Mouse (Mus musculus) heart, postnatal 36 days (tissue): Measurements from ENCODE around the gene Postn. TPM values are rescaled to one million over a fixed set of nuclear protein-coding genes. Genes with fewer than 3 reads are reported as not detected.

Experiments
- DNase-seq, 2 experiments: peaks; one replicate each; pipeline ENCODE4 v3.0.0; 2021 to 2022
- intact Hi-C: fragments of 180-260 bp; cut with DNase I; formaldehyde crosslinking; loops from one replicate; pipeline ENCODE4 v1.15.1; 2025
- total RNA-seq, 2 experiments: library from RNA; stranded (reverse); gene quantifications; 2 replicates each; pipeline ENCODE4 v1.2.3; 2021

Gene Postn
- total RNA-seq, 2 experiments from 2014 or later, result 24.0 to 27.5 TPM

DNA sequence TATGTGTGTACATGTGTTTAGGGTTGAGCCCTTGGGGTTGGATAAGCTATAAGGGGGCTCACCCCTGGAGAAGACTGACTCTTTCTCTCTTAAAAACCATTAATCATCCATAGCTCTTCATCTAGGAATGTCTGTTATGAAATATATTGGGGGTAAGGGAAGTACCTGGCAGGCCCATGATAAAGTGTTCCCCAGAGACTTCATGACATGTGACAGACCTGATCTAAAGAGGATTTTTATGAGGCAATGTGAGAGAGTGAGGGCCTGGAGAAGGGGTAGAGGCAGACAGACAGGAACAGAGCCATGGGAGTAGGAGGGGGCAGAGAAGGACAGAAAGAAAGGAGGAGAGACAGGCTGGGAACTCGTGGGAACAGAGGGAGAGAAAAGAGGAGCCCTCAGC, 53.5 kb downstream of the Postn start:
- intact Hi-C loops, result no loop called here
- no peak for DNase-seq

DNA sequence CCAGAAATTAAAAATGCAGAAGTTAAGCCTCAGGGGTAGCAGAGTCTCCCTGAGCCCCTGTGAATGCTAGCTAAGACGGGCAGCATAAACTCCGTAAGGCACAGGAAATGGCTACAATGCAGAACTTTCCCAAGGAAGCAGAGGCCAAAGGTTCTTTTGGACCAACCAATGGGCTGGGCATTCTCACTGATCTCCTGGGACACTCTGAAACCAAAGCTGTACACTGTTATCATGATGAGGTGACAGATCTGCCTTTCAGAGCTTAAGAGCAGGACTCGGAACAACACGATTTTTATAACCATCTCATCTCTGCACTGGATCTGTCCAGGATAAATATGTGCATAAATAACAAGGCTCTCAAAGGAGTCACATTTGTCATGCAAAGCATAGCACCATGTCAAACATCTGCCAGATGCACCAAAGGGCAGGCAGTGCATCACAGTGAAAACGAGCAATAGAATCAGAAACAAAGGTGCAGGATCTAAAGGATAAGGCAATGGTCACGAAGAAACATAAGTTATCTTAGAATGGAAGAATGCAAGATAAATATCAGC, 57.0 kb downstream of the Postn start:
- no peak for DNase-seq
- intact Hi-C loops, result no loop called here

DNA sequence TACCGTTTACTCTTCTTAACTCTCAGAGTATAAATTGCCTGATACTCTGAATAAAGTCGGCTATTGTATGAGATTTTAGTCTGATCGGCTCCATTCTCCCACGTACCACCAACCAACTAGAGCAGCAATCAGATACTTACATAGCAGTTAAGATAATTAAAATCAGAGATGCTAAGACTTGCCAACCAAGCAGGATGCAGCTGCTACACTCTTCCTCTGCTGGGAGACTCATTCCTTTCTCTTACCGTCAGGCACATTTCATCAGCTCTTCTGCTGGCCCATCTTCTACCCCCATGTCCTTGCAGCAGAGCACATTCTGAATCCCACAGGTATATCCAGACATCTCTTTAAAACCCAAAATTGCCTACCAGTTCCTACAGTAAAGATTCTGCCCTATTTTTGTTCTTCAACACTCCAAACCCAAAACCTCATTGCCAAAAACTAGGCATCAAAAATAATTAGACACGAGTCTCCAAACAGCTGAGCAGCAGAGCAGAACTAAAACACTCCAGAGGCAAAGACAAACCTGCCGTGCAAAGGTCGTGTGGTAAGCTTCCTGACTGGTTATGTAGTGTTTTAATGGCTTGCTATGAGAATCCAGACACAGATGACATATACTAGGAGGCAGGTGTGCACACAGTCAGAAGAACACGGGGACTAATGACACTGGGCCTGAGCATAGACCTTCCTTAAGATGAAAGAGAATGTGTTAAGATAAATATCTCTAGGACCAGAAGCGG, 59.5 kb downstream of the Postn start:
- intact Hi-C loops, result no loop called here
- DNase-seq, result no peak

DNA sequence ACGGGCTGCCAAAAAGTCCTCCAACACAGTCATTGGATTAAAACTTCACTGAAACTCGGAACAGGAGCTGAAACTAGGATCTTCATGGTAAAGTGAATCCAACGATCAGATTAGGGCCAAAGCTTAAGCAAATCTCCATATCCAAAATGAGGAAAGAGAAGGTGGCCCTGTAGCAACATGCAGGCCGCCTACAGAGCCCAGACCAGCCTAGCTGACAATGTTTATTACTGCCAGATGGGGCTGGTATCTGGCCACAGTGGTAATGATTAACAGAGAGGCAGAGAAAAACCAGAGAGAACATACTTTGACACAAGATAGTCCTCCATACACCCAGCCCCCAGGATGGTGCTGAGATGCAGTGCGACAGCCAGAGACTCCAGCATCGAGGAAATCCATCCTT, 60.1 kb downstream of the Postn start:
- DNase-seq, result no peak
- intact Hi-C loops, result no loop called here

DNA sequence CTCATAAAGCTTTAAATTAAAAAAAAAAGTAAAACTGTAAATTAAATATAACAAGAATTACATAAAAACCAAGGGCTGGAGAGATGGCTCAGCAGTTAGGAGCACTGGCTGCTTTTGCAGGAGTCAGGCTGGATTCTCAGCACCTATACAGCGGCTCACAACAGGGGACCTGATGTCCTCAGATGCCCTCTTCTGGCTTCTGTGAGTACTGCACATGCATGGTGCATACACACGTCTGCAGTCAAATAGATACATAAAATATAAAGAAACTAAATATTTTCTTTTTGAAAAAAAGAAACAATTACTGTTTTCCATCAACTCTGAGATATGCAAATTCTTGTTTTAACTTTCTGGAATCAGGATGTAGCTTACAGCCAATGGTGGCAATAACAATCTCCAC, 60.8 kb downstream of the Postn start:
- intact Hi-C loops, result no loop called here

DNA sequence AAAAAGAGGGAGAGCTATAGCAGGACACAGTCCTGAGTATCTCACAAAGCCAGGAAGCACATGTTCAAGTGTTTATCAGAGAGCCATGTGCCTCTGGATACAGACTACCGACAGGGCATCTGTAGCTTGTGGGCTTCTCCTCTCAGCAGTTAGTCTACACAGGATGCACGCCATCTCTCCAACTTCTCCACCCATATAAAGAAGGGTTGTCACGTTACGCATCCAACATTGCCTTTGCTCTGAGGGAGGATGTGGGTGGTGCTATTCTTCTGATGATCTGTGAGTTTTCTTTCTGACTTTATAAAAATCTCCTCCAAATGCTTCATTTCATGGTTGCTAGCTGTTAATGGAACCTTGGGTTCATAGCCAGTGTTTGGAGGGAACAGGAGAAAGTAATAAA, 63.2 kb downstream of the Postn start:
- intact Hi-C loops, result no loop called here
- no peak for DNase-seq

More for the DNA sequence above, 60.8 kb downstream of the Postn start:
- no peak for DNase-seq

DNA sequence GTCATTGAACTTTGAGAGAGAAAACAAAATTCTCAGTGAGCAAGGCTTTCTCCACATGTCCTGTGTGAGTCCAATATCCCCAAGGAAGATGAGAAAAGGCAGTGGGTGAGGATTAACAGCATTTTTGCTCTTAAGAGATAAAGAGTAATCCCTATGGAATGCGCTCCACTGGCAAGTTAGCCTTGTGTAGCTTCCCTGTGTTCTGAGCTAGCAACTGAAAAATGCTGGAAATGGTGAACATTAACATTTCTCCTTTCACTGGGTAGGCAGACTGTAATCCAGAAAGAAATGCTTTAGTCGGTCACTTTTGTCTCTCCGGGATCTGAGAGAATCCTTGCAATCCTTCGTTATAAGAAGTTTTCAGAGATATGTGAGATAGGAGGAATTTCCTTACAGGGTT, 70.8 kb downstream of the Postn start:
- intact Hi-C loops, result no loop called here
- no peak for DNase-seq

DNA sequence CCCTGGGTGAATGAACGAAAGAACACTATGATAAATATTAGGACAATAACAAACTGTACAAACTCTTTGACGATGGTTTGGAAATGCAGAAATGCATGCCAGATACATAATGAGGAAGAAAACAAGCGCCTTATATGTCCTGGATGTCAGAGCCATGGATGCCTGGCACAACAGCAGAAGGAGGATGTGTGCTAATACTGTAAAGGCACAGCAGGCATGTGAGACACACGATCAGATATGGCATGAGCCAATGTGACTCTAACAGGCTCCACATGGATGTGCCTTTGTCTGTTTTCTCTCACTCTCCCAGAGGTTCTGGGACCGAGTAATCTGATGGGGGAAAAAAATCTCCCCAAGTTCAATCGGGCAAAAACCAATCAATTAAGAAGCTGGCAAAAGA, 71.3 kb downstream of the Postn start:
- no peak for DNase-seq
- intact Hi-C loops, result no loop called here

DNA sequence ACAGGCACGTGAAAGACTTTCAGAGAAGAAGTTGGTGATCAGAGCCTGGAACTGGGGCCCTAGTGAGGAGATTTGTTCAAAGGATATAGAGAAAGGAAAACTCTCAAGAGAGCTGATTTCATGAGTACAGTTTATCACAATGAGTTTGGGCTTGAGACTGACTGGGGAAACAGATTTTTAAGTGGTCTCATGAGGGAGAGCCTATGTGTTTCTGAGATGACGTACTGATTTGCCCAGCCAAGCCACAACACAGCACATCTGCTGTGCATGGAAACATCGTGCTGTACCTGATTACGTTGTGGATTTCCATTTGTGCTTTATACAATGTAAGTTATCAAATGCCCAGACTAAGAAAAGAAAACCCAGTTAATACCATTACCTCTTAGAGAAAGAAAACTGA, 71.7 kb downstream of the Postn start:
- no peak for DNase-seq
- intact Hi-C loops, result no loop called here

DNA sequence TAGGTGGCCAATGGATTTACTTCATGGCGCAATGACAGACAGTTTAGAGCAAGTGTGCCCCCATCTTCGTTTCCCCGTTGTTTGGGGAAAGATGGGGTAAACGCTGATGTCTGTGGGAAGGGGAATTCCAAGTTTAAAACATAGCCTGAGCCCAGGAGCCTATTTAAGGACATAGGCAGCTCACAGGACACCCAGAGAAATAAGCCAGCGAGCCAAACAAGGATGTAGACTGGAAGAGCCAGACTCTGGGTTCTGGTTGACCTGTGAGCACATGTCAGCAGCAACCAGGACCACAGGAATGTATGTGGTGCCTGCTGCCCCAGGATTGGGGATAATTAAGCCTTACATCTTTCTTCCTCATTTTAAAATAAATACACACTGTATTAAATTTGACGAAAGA, 73.7 kb downstream of the Postn start:
- intact Hi-C loops, result no loop called here
- DNase-seq, result no peak

DNA sequence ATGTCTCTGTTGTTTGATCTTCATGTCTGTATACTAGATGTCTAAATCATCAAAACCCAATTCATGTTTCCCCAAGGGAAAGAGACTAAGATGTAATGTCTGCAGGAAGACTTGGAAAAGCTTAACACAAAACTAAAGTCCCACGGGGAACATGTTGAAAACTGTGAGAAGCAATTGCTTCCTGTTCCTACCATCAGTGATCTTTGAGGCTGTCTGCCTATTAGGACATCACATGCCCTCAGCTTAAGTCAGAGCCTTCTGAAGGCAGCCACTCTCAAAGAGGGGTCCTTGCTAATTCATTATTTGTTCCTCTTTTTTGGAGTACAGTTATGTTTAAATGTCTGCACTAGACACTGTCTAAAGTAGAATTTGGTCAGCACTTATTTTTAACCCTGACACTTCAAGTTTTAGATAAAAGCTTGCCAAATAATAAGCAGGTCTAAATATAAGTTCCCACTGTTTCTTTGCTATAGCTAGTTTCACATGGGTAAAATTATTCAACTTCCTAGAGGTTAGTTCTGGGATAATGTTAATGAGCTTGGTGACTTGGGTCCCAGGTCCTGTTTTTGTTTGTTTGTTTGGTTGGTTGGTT, 75.6 kb downstream of the Postn start:
- intact Hi-C loops, result no loop called here
- no peak for DNase-seq

Other genes starting within 250 kb of the Postn start
- under 1 TPM; 0.19 to 0.36 TPM for gene Trpc4, start 205.1 kb upstream of the Postn start, total RNA-seq